ENCODE assay signal across 14 mouse cellular contexts in the genomic region with DNA sequence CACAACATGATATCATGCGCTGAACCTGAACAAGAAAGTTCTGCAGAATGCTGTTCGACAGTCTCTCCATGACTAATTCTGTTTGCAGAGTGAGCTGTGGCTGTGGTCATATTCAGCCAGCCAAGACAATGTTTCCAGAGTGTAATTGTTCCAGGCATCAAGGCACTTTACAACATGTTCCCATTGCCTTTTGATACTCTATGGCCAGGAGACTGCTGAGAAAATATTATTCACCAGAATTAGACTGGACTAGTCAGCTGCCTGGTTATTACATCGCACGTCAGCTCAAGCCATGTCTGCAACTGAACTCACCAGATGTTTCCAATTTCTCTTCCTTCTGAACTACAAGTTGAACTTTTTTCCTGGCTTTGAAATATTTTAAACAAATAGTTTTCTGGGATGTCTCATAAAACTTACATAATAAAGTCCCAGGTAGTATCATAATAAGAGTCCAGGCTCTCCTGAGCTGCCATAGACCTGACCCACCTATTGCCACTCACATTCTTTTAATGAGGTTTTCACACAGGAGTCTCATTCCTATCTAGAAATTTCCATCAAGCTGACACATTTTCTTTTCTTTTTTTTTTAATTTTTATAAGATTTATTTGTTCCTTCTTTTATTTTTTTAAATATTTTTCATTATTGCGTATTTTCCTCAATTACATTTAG.
DNase-seq lines count a peak whose midpoint lies in the region; ATAC-seq lines count a peak whose summit lies in the region.
"Had no signal": no experiment of that assay in that cellular context is flagged by ENCODE, and none has a peak within 500 bp of the region (broad histone marks: within the 10 kb centered on the region; RNA-seq: fewer than 3 reads in every experiment).

No protein-coding gene starts in this region.

- peak overlapping the region; percentile 83 for H3K27ac ChIP-seq in limb, embryonic 12.5 days
- H3K27ac ChIP-seq: hindbrain, embryonic 15.5 days; left cerebral cortex, adult 2 months; neural tube, embryonic 13.5 days had no signal

- H3K9ac ChIP-seq in limb, embryonic 12.5 days (replicated peaks): no peak overlapping the region
- H3K9ac ChIP-seq: forebrain, postnatal 0 days; hindbrain, embryonic 15.5 days; neural tube, embryonic 13.5 days had no signal

- 40% methylated on average over 5 of the region's 5 CpGs for WGBS in limb, embryonic 12.5 days

- no peaks in the 10 kb centered on the region for H3K27me3 ChIP-seq in limb, embryonic 12.5 days
- H3K27me3 ChIP-seq: hindbrain, embryonic 15.5 days; neural tube, embryonic 13.5 days had no signal

- no peak overlapping the region for H3K4me2 ChIP-seq in limb, embryonic 12.5 days
- H3K4me2 ChIP-seq: hindbrain, embryonic 15.5 days; neural tube, embryonic 13.5 days had no signal

- H3K4me1 ChIP-seq in limb, embryonic 12.5 days (replicated peaks): peaks cover 10% of the 10 kb centered on the region; the same call in 1 of the 2 replicates
- H3K4me1 ChIP-seq: hindbrain, embryonic 15.5 days; neural tube, embryonic 13.5 days had no signal

- ATAC-seq in limb, embryonic 12.5 days (ENCODE audit: insufficient number of reproducible peaks, insufficient read depth, low FRiP score, low TSS enrichment, low read depth): peak; percentile 73; the same call in 1 of the 2 replicates
- ATAC-seq: forebrain, postnatal 0 days had no signal

- H3K4me3 ChIP-seq in limb, embryonic 12.5 days (replicated peaks): no peak overlapping the region
- H3K4me3 ChIP-seq: hindbrain, embryonic 15.5 days; left cerebral cortex, adult 2 months; neural tube, embryonic 13.5 days had no signal

- intact Hi-C loops in gastrocnemius, postnatal 14 days (cut with DNase I; ENCODE audit: low total_unique reads): no loop called here

- H3K9me3 ChIP-seq in limb, embryonic 12.5 days: no peaks in the 10 kb centered on the region
- H3K9me3 ChIP-seq: hindbrain, embryonic 15.5 days; neural tube, embryonic 13.5 days had no signal

- peak; percentile 48 for DNase-seq in gastrocnemius, adult 18-20 months (ENCODE audit: low spot score)
- no peak for DNase-seq in gastrocnemius, postnatal 14 days
- DNase-seq in urinary bladder, postnatal 14 days (ENCODE audit: low spot score): peak; percentile 29
- DNase-seq in urinary bladder, postnatal 25 days (ENCODE audit: low spot score): no peak
- no peak for DNase-seq in spleen, postnatal 10 days (ENCODE audit: low spot score in 2 of 2)
- DNase-seq in thymus, postnatal 4 days: no peak
- DNase-seq in frontal cortex, adult 2 months (ENCODE audit: extremely low spot score in 1 of 2, low spot score in 1 of 2): no peak
- DNase-seq: cerebellum, postnatal 36 days; forebrain, postnatal 0 days; right cerebral cortex, postnatal 4 days had no signal

- no peaks in the 10 kb centered on the region for H3K36me3 ChIP-seq in limb, embryonic 12.5 days
- H3K36me3 ChIP-seq: hindbrain, embryonic 15.5 days; neural tube, embryonic 13.5 days had no signal

Comparison
In these comparisons a context has a peak if more than half of its experiments do, and no peak if none do; other contexts are left out.
1. DNase-seq: peak in gastrocnemius, adult 18-20 months (single experiment) and urinary bladder, postnatal 14 days (single experiment); none in gastrocnemius, postnatal 14 days (single experiment), urinary bladder, postnatal 25 days (single experiment), spleen, postnatal 10 days (0 of 2), thymus, postnatal 4 days (single experiment) and frontal cortex, adult 2 months (0 of 2).